18 mouse cellular contexts compared by ENCODE assay signal in genomic region chr16:34135074-34135473, GRCm38 (mm10).
"Had no signal": no experiment of that assay in that cellular context is flagged by ENCODE, and none has a peak within 500 bp of the region (broad histone marks: within the 10 kb centered on the region; RNA-seq: fewer than 3 reads in every experiment).

No protein-coding gene starts in this region.

- H3K27ac ChIP-seq: midbrain, embryonic 12.5 days; neural tube, embryonic 13.5 days; neural tube, embryonic 15.5 days had no signal

- ATAC-seq: midbrain, embryonic 16.5 days had no signal

- H3K9ac ChIP-seq: lung, embryonic 14.5 days; midbrain, embryonic 12.5 days; neural tube, embryonic 13.5 days; neural tube, embryonic 15.5 days had no signal

- H3K4me1 ChIP-seq: midbrain, embryonic 12.5 days; neural tube, embryonic 13.5 days; neural tube, embryonic 15.5 days had no signal

- H3K27me3 ChIP-seq: midbrain, embryonic 12.5 days; neural tube, embryonic 13.5 days; neural tube, embryonic 15.5 days had no signal

- H3K36me3 ChIP-seq: neural tube, embryonic 15.5 days had no signal

- H3K4me2 ChIP-seq: lung, embryonic 14.5 days; midbrain, embryonic 12.5 days; neural tube, embryonic 13.5 days; neural tube, embryonic 15.5 days had no signal

- H3K9me3 ChIP-seq: midbrain, embryonic 12.5 days; neural tube, embryonic 13.5 days; neural tube, embryonic 15.5 days had no signal

- H3K4me3 ChIP-seq: midbrain, embryonic 12.5 days; myocyte; neural tube, embryonic 13.5 days; neural tube, embryonic 15.5 days had no signal

- DNase-seq: lung, adult 18-20 months; lung, embryonic 14.5 days; lung, postnatal 10 days; lung, postnatal 4 days; midbrain, embryonic 14.5 days; retina, postnatal 1 day; right cerebral cortex, adult 18-20 months; right cerebral cortex, postnatal 25 days; right cerebral cortex, postnatal 4 days; spleen, adult 18-20 months; thymus, adult 18-20 months; thymus, postnatal 14 days; thymus, postnatal 36 days had no signal
